Mouse (Mus musculus) B cell, adult (primary cell): Measurements from ENCODE around the gene Ston2. TPM values are rescaled to one million over a fixed set of nuclear protein-coding genes. Genes with fewer than 3 reads are reported as not detected.

Experiments
- total RNA-seq: library from RNA; stranded (reverse); gene quantifications from 4 replicates; pipeline ENCODE4 v1.2.4, GENCODE M21; 2023; ENCODE audit not compliant: inconsistent age

The Ston2 gene
- 0.19 to 1.5 TPM (median 0.53 TPM) in 4 replicates for total RNA-seq

DNA sequence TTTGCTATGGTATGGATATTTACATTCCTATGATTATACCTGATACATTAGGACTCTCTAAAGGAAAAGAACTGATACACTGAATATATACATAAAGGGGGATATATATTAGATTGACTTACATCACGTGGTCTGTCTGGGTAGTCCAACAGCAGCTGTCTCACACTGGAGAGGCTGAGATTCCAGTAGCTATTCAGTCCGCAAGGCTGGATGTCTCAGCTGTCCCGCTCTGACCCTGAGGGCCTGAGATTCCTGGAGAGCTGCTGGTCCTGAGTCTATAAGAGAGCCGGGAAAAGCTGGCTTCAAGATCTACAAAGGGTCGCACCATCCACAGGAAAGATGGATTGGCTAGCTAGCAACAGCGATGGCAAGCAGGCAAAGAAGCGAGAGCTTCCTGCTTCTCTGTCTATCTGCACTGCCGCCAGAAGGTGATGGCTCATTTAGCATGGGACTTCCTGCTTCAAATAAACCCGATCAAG is at the start of gene Ston2:
TSS of gene Ston2 (minus strand) at position 429 of the 479 bp plus-strand sequence.

GRCm38 (mm10) chr12:91589847-91590690 is 198.1 kb downstream of the Ston2 start, which contains the start of gene Gtf2a1:
Gene Gtf2a1, minus strand, starts transcription at chr12:91590487.

Other genes starting within 250 kb of the Ston2 start
- 47.2 to 56.9 TPM (median 52.4 TPM) in 4 replicates for gene Gtf2a1, start 197.9 kb downstream of the Ston2 start, total RNA-seq
- 56.1 to 67.0 TPM (median 59.0 TPM) in 4 replicates for gene Sel1l, start 60.8 kb upstream of the Ston2 start, total RNA-seq